9 mouse cellular contexts compared by ENCODE assay signal in genomic region chr5:125251885-125252615, GRCm38 (mm10).
DNase-seq lines count a peak whose midpoint lies in the region; ATAC-seq and TF ChIP-seq lines count a peak whose summit lies in the region.
"Had no signal": no experiment of that assay in that cellular context is flagged by ENCODE, and none has a peak within 500 bp of the region (broad histone marks: within the 10 kb centered on the region; RNA-seq: fewer than 3 reads in every experiment).

No protein-coding gene starts in this region.

- no peak for TF ChIP-seq EP300 in liver, embryonic 14.5 days (IDR thresholded peaks at IDR 0.05; ENCODE audit: low read depth)

- peak overlapping the region; percentile 87 for H3K27ac ChIP-seq in gastrocnemius, adult 2 months
- no peak overlapping the region for H3K27ac ChIP-seq in liver, embryonic 14.5 days
- H3K27ac ChIP-seq in midbrain, embryonic 11.5 days (ENCODE audit: low read depth, low read length), result no peak overlapping the region
- H3K27ac ChIP-seq: midbrain, embryonic 12.5 days had no signal

- WGBS in liver, embryonic 14.5 days (ENCODE audit: insufficient replicate concordance), result 41% methylated on average over 15 of the region's 15 CpGs
- 62% methylated on average over 15 of the region's 15 CpGs for WGBS in midbrain, embryonic 11.5 days

- no peaks in the 10 kb centered on the region for H3K27me3 ChIP-seq in liver, embryonic 14.5 days (ENCODE audit: control insufficient read depth, insufficient read depth, low read length)
- H3K27me3 ChIP-seq in midbrain, embryonic 11.5 days (ENCODE audit: control insufficient read depth, insufficient read depth, low read length), result no peaks in the 10 kb centered on the region
- H3K27me3 ChIP-seq: midbrain, embryonic 12.5 days had no signal

- H3K9me3 ChIP-seq in liver, embryonic 14.5 days (ENCODE audit: control insufficient read depth, low read length), result no peaks in the 10 kb centered on the region
- no peaks in the 10 kb centered on the region for H3K9me3 ChIP-seq in midbrain, embryonic 11.5 days (ENCODE audit: control insufficient read depth, low read length)
- H3K9me3 ChIP-seq: midbrain, embryonic 12.5 days had no signal

- DNase-seq in gastrocnemius, adult 2 months, result peak; percentile 57
- no peak for DNase-seq in gastrocnemius, postnatal 10 days
- DNase-seq in liver, embryonic 14.5 days (ENCODE audit: low read depth in 3 of 3, low spot score in 3 of 3), result no peak
- no peak for DNase-seq in liver
- peak; percentile 65 for DNase-seq in ZHBTc4 (ENCODE audit: low read depth, low spot score)
- DNase-seq in lung, postnatal 4 days, result peak; percentile 65 to 83
- DNase-seq in layer of hippocampus, adult 9-10 months (ENCODE audit: low spot score), result no peak
- no peak for DNase-seq in midbrain, embryonic 11.5 days (ENCODE audit: low spot score, missing footprints)

- TF ChIP-seq CTCF in gastrocnemius, adult 2 months (IDR thresholded peaks at IDR 0.05), result peak; percentile 79
- TF ChIP-seq CTCF in liver, embryonic 14.5 days (IDR thresholded peaks at IDR 0.05; ENCODE audit: low read depth), result peak; percentile 65

- no peak for ATAC-seq in liver, embryonic 14.5 days (ENCODE audit: insufficient read depth)
- ATAC-seq in midbrain, embryonic 11.5 days (ENCODE audit: low FRiP score), result no peak

- intact Hi-C loops in gastrocnemius, adult 2 months (cut with DNase I), result loop anchor here (2.0 kb wide), 1 partner anchor 17 kb away; no protein-coding TSS in a partner anchor

- no peak overlapping the region for H3K4me2 ChIP-seq in liver, embryonic 14.5 days (ENCODE audit: low read depth)
- no peak overlapping the region for H3K4me2 ChIP-seq in midbrain, embryonic 11.5 days
- H3K4me2 ChIP-seq: midbrain, embryonic 12.5 days had no signal

- peak overlapping the region; percentile 42 for H3K4me3 ChIP-seq in gastrocnemius, adult 2 months
- no peak overlapping the region for H3K4me3 ChIP-seq in liver, embryonic 14.5 days (ENCODE audit: insufficient read depth in 1 of 2, low read depth in 2 of 2, low read length in 2 of 2)
- no peak overlapping the region for H3K4me3 ChIP-seq in midbrain, embryonic 11.5 days (ENCODE audit: low read depth, low read length)
- H3K4me3 ChIP-seq: midbrain, embryonic 12.5 days had no signal

- H3K4me1 ChIP-seq in liver, embryonic 14.5 days (replicated peaks; ENCODE audit: control insufficient read depth in 2 of 2, insufficient read depth in 2 of 2, low read length in 1 of 2), result no peaks in the 10 kb centered on the region; a peak in 1 of 4 replicates
- H3K4me1 ChIP-seq in midbrain, embryonic 11.5 days (ENCODE audit: control insufficient read depth, insufficient read depth, low read length), result no peaks in the 10 kb centered on the region

- no peaks in the 10 kb centered on the region for H3K36me3 ChIP-seq in liver, embryonic 14.5 days (replicated peaks; ENCODE audit: control insufficient read depth, insufficient read depth, low read depth)
- no peaks in the 10 kb centered on the region for H3K36me3 ChIP-seq in midbrain, embryonic 11.5 days (ENCODE audit: control insufficient read depth, insufficient read depth, low read length)
- H3K36me3 ChIP-seq: midbrain, embryonic 12.5 days had no signal

- no peak overlapping the region for H3K9ac ChIP-seq in liver, embryonic 14.5 days (replicated peaks)
- H3K9ac ChIP-seq in midbrain, embryonic 11.5 days (ENCODE audit: low read length), result no peak overlapping the region
- H3K9ac ChIP-seq: midbrain, embryonic 12.5 days had no signal

Comparison
In these comparisons a context has a peak if more than half of its experiments do, and no peak if none do; other contexts are left out.
1. DNase-seq: peak in gastrocnemius, adult 2 months (single experiment), ZHBTc4 (single experiment) and lung, postnatal 4 days (2 of 2); none in gastrocnemius, postnatal 10 days (single experiment), liver, embryonic 14.5 days (0 of 3), liver (single experiment), layer of hippocampus, adult 9-10 months (single experiment) and midbrain, embryonic 11.5 days (single experiment).